Mouse (Mus musculus) ES-Bruce4 (cell line): Measurements from ENCODE around the gene Prkd3.

Experiments
- CTCF ChIP-seq: IDR thresholded peaks from one replicate; pipeline ENCODE4 v1.8.1; 2011; ENCODE audit warnings: low read depth, low read length
- POLR2A ChIP-seq: IDR thresholded peaks from one replicate; pipeline ENCODE4 v1.8.1; 2011; ENCODE audit warnings: low read length; ENCODE audit not compliant: insufficient read depth

GRCm38 (mm10) chr17:78999189-78999588 lies 21.4 kb downstream of the Prkd3 start:
- TF ChIP-seq CTCF, result no peak
- TF ChIP-seq POLR2A, result no peak
